Mouse (Mus musculus): ENCODE measurements at regions not wholly inside any gene's neighbourhood (a gene's known extent, or its start where the extent isn't known, plus 50 kb on each side); places are given as distances from the start of the nearest gene placed in this dataset.

DNA sequence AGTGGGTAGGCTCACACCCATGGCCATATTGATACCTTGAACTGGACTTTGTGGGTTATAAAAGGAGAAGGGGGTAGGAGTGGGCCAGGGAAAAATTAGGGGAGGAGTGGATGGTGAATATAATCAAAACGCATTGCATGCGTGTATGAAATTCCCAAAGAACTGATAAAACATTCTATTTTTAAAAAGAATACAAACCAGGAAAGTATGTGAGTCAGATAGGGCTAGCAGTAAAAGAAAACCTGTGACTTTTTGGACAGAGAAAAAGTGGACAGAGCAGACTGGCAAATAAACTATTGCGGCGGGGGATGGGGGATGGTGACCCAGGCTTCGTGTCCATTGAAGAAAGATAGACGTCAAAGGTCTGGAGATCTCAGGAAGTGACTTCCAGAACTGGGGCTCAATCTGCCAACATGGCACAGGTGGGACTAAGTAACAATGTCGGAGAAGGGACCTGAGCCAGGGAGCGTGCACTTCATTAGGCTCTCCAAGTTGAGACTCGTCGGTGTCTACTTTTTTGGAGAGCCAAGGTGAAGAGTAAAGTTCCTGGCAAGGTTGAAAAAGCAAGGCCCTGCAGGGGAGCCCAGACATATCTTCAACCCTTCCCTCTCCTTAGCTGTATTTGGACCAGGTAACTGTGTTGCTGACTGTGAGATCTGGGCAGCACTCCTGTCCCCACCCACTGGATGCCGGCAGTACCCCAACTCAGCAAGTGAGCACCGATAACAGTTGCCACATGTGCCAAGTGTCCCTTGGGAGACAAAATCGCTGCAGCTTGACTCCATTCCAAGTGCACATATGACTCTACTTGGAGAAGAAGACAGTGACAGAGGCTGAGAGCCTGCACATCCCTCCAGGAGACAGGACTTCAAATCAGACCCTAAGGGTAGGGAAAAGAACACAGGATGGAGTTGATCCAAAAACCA is 103.1 kb upstream of the Nfe2l3 start:
- TF ChIP-seq CTCF (conservative IDR thresholded peaks at IDR 0.05 in 1 of 2, IDR thresholded peaks at IDR 0.05 in 1 of 2; ENCODE audit: low read depth in 2 of 2, low read length in 2 of 2): no peak
- TF ChIP-seq NELFE (IDR thresholded peaks at IDR 0.05; ENCODE audit: low read depth, low read length): no peak
- no peak for TF ChIP-seq POLR2A (IDR thresholded peaks at IDR 0.05; ENCODE audit: low read depth, low read length)
- TF ChIP-seq RCOR1 (conservative IDR thresholded peaks at IDR 0.05; ENCODE audit: low read depth, low read length): no peak
- no peak for TF ChIP-seq CHD2 (IDR thresholded peaks at IDR 0.05; ENCODE audit: low read length)
- TF ChIP-seq EP300 (IDR thresholded peaks at IDR 0.05; ENCODE audit: low read length): no peak
- no peak for TF ChIP-seq E2F4 (IDR thresholded peaks at IDR 0.05; ENCODE audit: insufficient replicate concordance, low read depth, low read length)
- TF ChIP-seq ZKSCAN1 (IDR thresholded peaks at IDR 0.05; ENCODE audit: borderline replicate concordance, low read depth, low read length): no peak
- no peak for TF ChIP-seq MAX (IDR thresholded peaks at IDR 0.05; ENCODE audit: low read length)
- no peak for TF ChIP-seq RAD21 (IDR thresholded peaks at IDR 0.05; ENCODE audit: low read depth, low read length)
- no peak for TF ChIP-seq USF2 (conservative IDR thresholded peaks at IDR 0.05; ENCODE audit: low read depth, low read length)
- no peak for TF ChIP-seq POLR2AphosphoS2 (IDR thresholded peaks at IDR 0.05; ENCODE audit: low read depth, low read length)
